Mouse (Mus musculus): ENCODE results near the gene Gstm4.
"Not testable (repeated sequence)": the region's sequence is repeated elsewhere in the genome, so short reads cannot be mapped to it uniquely, and the experiment has no call there.

Gene Gstm4

DNA sequence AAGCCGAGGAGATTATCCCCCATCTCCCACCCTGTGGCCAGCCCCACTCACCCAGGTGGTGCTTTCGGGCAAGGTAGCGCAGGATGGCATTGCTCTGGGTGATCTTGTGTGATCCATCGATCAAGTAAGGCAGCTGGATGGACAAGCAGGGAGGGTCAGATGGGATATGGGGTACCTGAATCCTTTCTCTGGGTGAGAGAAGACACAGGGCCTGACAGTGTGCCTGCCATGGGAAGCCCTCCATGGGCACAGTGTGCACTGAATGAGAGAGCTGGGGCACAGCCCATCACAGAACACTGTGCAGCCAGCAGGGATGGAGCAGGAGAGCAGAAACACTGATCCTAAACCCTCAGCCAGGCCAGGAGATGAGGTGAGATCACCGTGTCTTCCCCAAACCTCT lies 28.2 kb downstream of the Gstm4 start:
- DNase-seq (ENCODE audit: low spot score) = not testable (repeated sequence)

DNA sequence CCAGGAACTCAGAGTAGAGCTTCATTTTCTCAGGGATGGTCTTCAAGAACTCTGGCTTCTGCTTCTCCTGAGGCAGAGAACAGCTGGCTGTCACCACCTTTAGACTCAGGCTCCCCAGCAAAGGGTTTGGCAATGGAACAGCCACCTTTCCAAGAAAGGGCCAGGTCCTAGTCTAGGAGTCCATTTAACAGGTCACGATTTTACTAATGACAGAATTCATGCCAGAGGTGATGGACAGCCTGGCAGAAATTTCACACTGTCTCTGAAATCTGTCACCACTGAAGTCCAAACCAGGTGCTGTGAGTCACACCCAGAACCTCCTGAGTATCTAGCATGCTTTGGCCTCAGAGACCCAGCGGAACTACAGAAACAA lies 29.7 kb downstream of the Gstm4 start:
- no peak for DNase-seq (ENCODE audit: low spot score)

DNA sequence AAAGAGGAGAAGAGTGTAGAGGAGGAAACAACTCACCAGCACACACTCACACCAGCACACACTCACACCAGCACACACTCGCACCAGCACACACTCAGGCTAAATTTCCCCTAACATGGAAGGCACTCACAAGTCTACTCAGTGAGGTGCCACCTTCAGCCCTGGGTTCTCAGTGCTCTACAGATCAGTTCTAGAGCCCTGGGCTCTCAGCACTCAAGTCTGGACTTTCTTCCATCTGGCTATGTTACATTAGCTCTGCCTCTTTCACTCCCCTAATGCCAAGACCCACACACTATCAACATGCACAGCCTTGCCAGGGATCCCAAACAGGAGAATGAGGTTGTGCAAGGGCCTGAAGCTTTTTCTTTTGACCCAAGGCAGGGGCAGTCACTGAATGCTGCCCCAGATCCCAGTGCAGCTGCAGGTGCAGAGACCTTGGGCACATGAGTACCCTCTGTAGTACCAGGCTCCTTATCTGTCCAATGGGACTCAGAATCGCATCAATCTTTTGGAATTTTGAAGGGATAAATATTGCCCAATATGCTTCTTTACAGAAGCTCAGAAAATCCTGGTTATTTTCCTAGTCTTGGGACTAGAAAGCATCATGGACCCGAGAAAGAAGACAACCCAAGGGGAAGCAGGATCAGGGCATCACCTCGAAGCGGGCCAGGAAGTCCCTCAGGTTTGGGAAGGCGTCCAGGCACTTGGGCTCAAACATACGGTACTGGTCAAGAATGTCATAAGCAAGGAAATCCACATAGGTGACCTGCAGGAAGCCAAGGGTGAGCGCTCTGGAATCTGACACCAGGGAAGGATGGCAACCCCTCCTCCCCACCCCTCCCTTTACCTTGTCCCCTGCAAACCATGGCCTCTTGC lies 30.4 kb downstream of the Gstm4 start:
- no peak for DNase-seq (ENCODE audit: low spot score)

DNA sequence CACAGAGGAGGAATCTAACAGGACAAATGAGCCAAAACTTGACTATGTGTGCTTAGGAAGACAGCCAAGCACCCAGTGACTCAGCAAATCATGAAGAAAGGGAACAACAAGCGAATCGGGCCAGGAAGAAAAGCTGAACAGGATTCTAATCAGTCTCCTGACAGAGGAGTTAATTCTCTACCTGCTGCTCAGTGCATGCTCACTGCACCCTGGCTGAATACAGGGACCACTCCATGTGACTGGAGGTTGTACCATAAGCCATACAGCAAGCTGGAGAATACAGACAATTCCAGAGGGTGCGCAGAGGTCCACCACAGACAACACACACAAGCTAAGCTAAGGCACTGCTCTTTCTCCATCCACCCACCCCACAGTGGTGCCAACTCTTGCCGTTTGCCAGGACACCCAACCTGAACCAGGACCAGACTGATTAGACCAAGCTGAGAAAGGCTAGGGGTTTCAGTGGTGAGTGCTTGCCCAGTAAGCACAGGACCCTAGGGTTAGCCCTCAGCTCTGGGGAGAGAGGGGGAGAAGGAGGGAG lies 31.3 kb downstream of the Gstm4 start:
- peak; percentile 33 for DNase-seq (ENCODE audit: low spot score)

DNA sequence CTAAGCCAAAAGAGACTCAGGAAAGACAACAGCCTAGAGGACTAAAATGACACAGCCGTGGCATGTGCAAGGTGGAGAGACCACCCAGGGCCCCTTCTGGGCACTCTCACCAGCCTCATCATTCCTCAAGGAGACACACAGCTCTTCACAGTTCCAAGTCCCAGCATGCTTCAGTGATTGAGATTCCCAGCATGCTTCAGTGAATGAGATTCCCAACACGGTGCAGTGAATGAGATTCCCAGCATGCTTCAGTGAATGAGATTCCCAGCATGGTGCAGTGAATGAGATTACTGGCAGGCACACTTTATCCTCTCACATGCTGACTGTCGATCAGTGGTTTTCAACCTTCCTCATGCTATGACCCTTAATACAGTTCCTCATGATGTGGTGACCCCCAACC lies 33.1 kb downstream of the Gstm4 start:
- DNase-seq (ENCODE audit: low spot score) = no peak

DNA sequence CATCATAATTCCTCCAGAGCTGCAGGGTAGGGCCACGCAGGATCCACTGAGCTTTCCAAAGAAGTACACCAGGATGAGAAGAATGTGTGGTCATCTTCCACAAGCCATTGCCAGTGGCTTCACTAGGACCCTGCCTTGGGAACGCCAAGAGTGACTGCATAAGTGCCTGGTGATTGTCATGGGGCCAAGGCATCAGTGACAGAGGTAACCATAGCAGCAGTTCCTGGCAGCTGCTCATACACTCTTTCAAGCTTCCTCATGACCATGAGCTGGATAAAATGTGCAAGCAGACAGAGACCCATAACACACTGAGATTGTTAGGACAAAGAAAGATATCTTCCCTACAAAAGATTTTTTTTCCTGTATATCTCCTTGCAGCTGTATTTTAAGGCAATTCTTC lies 34.4 kb downstream of the Gstm4 start:
- DNase-seq (ENCODE audit: low spot score) = no peak

DNA sequence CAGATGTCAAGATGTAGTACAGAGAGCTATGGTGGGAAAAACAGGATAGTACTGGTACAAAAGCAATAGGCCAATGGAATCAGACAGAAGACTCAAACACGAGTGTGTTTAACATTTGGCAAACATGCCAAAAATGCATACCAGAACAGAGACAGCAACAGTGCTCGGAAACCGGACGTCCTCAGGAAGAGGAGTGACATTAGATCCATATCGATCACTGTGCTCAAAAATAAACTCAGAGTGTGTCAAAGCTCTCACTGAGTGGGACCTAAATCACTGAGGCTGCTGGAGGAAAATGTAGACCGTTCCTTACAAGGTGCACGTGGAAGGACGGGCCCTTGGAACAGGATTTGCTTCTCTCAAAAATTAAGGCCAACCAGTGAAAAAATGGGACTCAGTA lies 42.7 kb downstream of the Gstm4 start:
- no peak for DNase-seq (ENCODE audit: low spot score)

DNA sequence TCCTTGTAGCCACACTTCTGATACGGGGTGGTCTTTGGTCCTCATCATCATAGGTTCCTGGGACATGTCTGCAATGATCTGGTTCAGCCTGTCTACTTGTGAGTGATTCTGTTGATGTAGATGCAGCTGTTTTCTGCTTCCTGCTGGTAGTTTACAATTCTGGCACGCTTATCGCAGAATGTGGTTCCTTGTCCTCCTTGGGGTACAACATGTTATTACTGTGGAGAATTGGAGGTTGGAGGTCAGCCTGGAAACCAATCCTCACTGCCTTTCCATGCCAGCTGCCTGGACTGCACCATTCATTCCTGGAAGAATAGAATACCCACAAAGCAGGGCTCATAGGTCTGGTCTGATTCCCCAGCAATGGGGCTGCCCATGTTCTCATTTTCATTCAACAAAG lies 45.2 kb downstream of the Gstm4 start:
- DNase-seq (ENCODE audit: low spot score) = no peak

DNA sequence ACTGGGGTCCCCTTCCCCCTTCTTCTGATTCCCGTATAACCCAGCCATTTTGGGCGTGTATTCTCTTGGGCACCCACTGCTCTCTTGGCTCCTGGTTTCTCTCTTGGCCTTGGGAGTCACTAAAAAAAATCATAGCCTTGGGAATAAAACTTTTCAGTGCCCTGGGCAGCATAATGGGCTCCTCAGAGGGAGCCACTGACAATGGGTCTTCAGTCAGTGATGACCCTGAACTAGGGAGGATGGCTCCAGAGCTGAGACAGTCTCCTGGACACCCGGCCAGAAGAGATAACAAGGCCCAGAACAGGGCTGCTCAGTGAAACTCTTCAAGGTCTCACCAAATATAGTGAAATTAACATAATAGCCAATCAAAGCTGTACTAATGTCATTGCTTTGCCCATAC lies 46.1 kb downstream of the Gstm4 start:
- DNase-seq (ENCODE audit: low spot score) = no peak

DNA sequence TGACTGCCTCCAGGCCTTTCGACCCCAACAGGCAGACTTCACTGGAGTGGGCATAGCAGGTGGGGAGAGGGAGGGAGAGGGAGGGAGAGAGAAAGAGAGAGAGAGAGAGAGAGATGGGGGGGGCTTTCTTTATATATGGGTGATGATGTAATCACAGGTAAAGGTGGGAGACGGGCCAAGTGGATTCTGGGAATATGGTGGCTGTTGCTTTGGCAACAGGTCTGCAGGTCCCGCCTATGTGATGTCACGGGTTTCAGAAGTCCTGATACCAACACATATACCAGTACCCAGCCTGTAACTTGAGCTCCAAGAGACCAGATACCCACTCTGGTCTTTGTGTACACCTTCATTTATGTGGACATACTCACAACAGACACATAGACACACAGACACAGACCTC lies 48.1 kb downstream of the Gstm4 start:
- DNase-seq (ENCODE audit: low spot score) = no peak

DNA sequence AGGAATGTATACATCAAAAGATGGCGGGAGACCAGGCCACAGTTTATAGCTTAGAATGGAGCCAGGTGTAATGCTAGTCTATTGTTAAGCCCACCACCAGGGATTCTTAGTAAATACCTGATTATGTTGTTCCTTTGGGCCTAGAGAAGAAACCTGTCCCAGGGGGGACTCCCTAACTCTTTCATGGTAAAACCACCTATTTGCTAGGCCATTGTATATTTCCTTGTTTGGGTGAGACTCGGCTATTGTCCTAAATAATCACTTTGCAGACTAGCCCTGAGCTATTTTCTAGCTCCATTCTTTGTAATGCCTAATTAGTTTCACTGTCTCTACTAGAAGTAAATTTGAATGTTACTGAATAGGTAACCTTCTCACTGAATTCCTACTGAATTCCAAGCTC lies 48.7 kb downstream of the Gstm4 start:
- not testable (repeated sequence) for DNase-seq (ENCODE audit: low spot score)
